ENCODE assay signal across 28 mouse cellular contexts in genomic region chr10:28542754-28543153, GRCm38 (mm10).
A peak's percentile ranks its signal among the peaks of the same experiment; 100 is the strongest.
DNase-seq lines count a peak whose midpoint lies in the region; ATAC-seq and TF ChIP-seq lines count a peak whose summit lies in the region.
"Had no signal": no experiment of that assay in that cellular context is flagged by ENCODE, and none has a peak within 500 bp of the region (broad histone marks: within the 10 kb centered on the region; RNA-seq: fewer than 3 reads in every experiment).

No protein-coding gene starts in this region.

- no peak overlapping the region for H3K4me2 ChIP-seq in heart, embryonic 12.5 days
- H3K4me2 ChIP-seq in intestine, embryonic 15.5 days (replicated peaks): no peak overlapping the region
- H3K4me2 ChIP-seq in intestine, postnatal 0 days (replicated peaks; ENCODE audit: low read depth): no peak overlapping the region
- no peak overlapping the region for H3K4me2 ChIP-seq in stomach, postnatal 0 days (replicated peaks; ENCODE audit: low read depth)
- H3K4me2 ChIP-seq in kidney, embryonic 16.5 days (replicated peaks; ENCODE audit: low read depth, low read length): no peak overlapping the region
- H3K4me2 ChIP-seq: embryonic facial prominence, embryonic 13.5 days; hindbrain, embryonic 13.5 days had no signal

- H3K4me1 ChIP-seq in heart, embryonic 12.5 days (replicated peaks): no peaks in the 10 kb centered on the region
- no peaks in the 10 kb centered on the region for H3K4me1 ChIP-seq in intestine, embryonic 15.5 days (replicated peaks)
- no peaks in the 10 kb centered on the region for H3K4me1 ChIP-seq in intestine, postnatal 0 days (replicated peaks; ENCODE audit: control insufficient read depth, insufficient read depth, low read length)
- H3K4me1 ChIP-seq in stomach, postnatal 0 days (replicated peaks; ENCODE audit: control insufficient read depth, insufficient read depth): no peaks in the 10 kb centered on the region
- no peaks in the 10 kb centered on the region for H3K4me1 ChIP-seq in kidney, embryonic 16.5 days (ENCODE audit: insufficient read depth, low read length)
- H3K4me1 ChIP-seq: embryonic facial prominence, embryonic 10.5 days; embryonic facial prominence, embryonic 13.5 days; forebrain, embryonic 10.5 days; heart, embryonic 10.5 days; hindbrain, embryonic 10.5 days; hindbrain, embryonic 13.5 days had no signal

- H3K36me3 ChIP-seq in heart, embryonic 12.5 days: no peaks in the 10 kb centered on the region
- no peaks in the 10 kb centered on the region for H3K36me3 ChIP-seq in intestine, embryonic 15.5 days
- H3K36me3 ChIP-seq in intestine, postnatal 0 days (ENCODE audit: control insufficient read depth, insufficient read depth): no peaks in the 10 kb centered on the region
- no peaks in the 10 kb centered on the region for H3K36me3 ChIP-seq in stomach, postnatal 0 days (ENCODE audit: control insufficient read depth, insufficient read depth, low read length)
- no peaks in the 10 kb centered on the region for H3K36me3 ChIP-seq in kidney, embryonic 16.5 days (ENCODE audit: insufficient read depth, low read length)
- H3K36me3 ChIP-seq: embryonic facial prominence, embryonic 10.5 days; embryonic facial prominence, embryonic 13.5 days; forebrain, embryonic 10.5 days; heart, embryonic 10.5 days; hindbrain, embryonic 10.5 days; hindbrain, embryonic 13.5 days had no signal

- H3K27ac ChIP-seq in heart, embryonic 12.5 days (ENCODE audit: poor library complexity, severe bottlenecking): no peak overlapping the region
- no peak overlapping the region for H3K27ac ChIP-seq in intestine, embryonic 15.5 days
- H3K27ac ChIP-seq in intestine, postnatal 0 days (ENCODE audit: low read depth, low read length): no peak overlapping the region
- H3K27ac ChIP-seq in stomach, postnatal 0 days (replicated peaks): no peak overlapping the region
- no peak overlapping the region for H3K27ac ChIP-seq in kidney, embryonic 16.5 days (ENCODE audit: low read length)
- H3K27ac ChIP-seq: embryonic facial prominence, embryonic 10.5 days; embryonic facial prominence, embryonic 13.5 days; forebrain, embryonic 10.5 days; gastrocnemius, adult 2 months; heart, adult 2 months; heart, embryonic 10.5 days; hindbrain, embryonic 10.5 days; hindbrain, embryonic 13.5 days had no signal

- H3K9ac ChIP-seq in heart, embryonic 12.5 days: no peak overlapping the region
- H3K9ac ChIP-seq in intestine, embryonic 15.5 days: no peak overlapping the region
- no peak overlapping the region for H3K9ac ChIP-seq in intestine, postnatal 0 days (ENCODE audit: low read depth, low read length)
- H3K9ac ChIP-seq in stomach, postnatal 0 days (ENCODE audit: low read length): no peak overlapping the region
- no peak overlapping the region for H3K9ac ChIP-seq in kidney, embryonic 16.5 days (replicated peaks; ENCODE audit: low read length)
- H3K9ac ChIP-seq: embryonic facial prominence, embryonic 13.5 days; forebrain, postnatal 0 days; hindbrain, embryonic 13.5 days had no signal

- TF ChIP-seq EP300 in stomach, postnatal 0 days (optimal IDR thresholded peaks at IDR 0.05): no peak

- H3K9me3 ChIP-seq in heart, embryonic 12.5 days (replicated peaks): no peaks in the 10 kb centered on the region
- no peaks in the 10 kb centered on the region for H3K9me3 ChIP-seq in intestine, embryonic 15.5 days
- H3K9me3 ChIP-seq in intestine, postnatal 0 days (ENCODE audit: control insufficient read depth): no peaks in the 10 kb centered on the region
- no peaks in the 10 kb centered on the region for H3K9me3 ChIP-seq in stomach, postnatal 0 days (ENCODE audit: control insufficient read depth, low read length)
- no peaks in the 10 kb centered on the region for H3K9me3 ChIP-seq in kidney, embryonic 16.5 days (ENCODE audit: low read length)
- H3K9me3 ChIP-seq: embryonic facial prominence, embryonic 10.5 days; embryonic facial prominence, embryonic 13.5 days; forebrain, embryonic 10.5 days; heart, embryonic 10.5 days; hindbrain, embryonic 10.5 days; hindbrain, embryonic 13.5 days had no signal

- 70% methylated on average over 1 of the region's 1 CpGs for WGBS in heart, embryonic 12.5 days
- WGBS in intestine, embryonic 15.5 days: 71% methylated on average over 1 of the region's 1 CpGs
- WGBS in intestine, postnatal 0 days: 65% methylated on average over 1 of the region's 1 CpGs
- 48% methylated on average over 1 of the region's 1 CpGs for WGBS in stomach, postnatal 0 days
- 69% methylated on average over 1 of the region's 1 CpGs for WGBS in kidney, embryonic 16.5 days

- no peaks in the 10 kb centered on the region for H3K27me3 ChIP-seq in heart, embryonic 12.5 days (replicated peaks)
- H3K27me3 ChIP-seq in intestine, embryonic 15.5 days (replicated peaks): no peaks in the 10 kb centered on the region
- H3K27me3 ChIP-seq in intestine, postnatal 0 days (replicated peaks; ENCODE audit: control insufficient read depth, insufficient read depth, low read length): no peaks in the 10 kb centered on the region
- no peaks in the 10 kb centered on the region for H3K27me3 ChIP-seq in stomach, postnatal 0 days (ENCODE audit: control insufficient read depth, insufficient read depth, low read length)
- H3K27me3 ChIP-seq in kidney, embryonic 16.5 days (ENCODE audit: insufficient read depth, low read length): no peaks in the 10 kb centered on the region
- H3K27me3 ChIP-seq: embryonic facial prominence, embryonic 13.5 days; hindbrain, embryonic 13.5 days had no signal

- no peak for TF ChIP-seq CTCF in intestine, postnatal 0 days (IDR thresholded peaks at IDR 0.05; ENCODE audit: low read depth)
- no peak for TF ChIP-seq CTCF in stomach, postnatal 0 days (IDR thresholded peaks at IDR 0.05; ENCODE audit: low read depth)

- no peak for DNase-seq in heart, adult 11 months
- no peak for DNase-seq in stomach, postnatal 0 days (ENCODE audit: low spot score)
- DNase-seq in ovary, postnatal 36 days (ENCODE audit: low spot score): no peak
- DNase-seq: adrenal gland, adult 2 months; adrenal gland, postnatal 14 days; cerebellum, adult 11 months; cerebellum, adult 2 months; cerebellum, adult 9-11 months; cerebellum, postnatal 25 days; forebrain, postnatal 0 days; gastrocnemius, adult 2 months; gastrocnemius, postnatal 14 days; heart, adult 2 months had no signal

- peak; percentile 75 for ATAC-seq in heart, embryonic 12.5 days (ENCODE audit: insufficient number of reproducible peaks, low FRiP score)
- ATAC-seq in intestine, embryonic 15.5 days: 0 out of 2 replicates have a peak, but pooled peaks have one; percentile 23
- no peak for ATAC-seq in intestine, postnatal 0 days
- ATAC-seq in erythroid progenitor cell, adult 5-6 weeks (replicated peaks; ENCODE audit: low FRiP score, poor library complexity, severe bottlenecking): 0 out of 2 replicates have a peak, but pooled peaks have one; percentile 30
- 0 out of 2 replicates have a peak, but pooled peaks have one; percentile 15 for ATAC-seq in stomach, postnatal 0 days (ENCODE audit: low FRiP score, low TSS enrichment)
- ATAC-seq in kidney, embryonic 16.5 days (ENCODE audit: low FRiP score, low TSS enrichment): no peak
- ATAC-seq: forebrain, embryonic 14.5 days; forebrain, postnatal 0 days; hindbrain, embryonic 16.5 days; intestine, embryonic 16.5 days had no signal

- no peak overlapping the region for H3K4me3 ChIP-seq in heart, embryonic 12.5 days
- no peak overlapping the region for H3K4me3 ChIP-seq in intestine, embryonic 15.5 days (replicated peaks)
- H3K4me3 ChIP-seq in intestine, postnatal 0 days (ENCODE audit: low read depth, low read length): no peak overlapping the region
- no peak overlapping the region for H3K4me3 ChIP-seq in stomach, postnatal 0 days (ENCODE audit: low read depth, low read length)
- H3K4me3 ChIP-seq in kidney, embryonic 16.5 days (ENCODE audit: low read length): no peak overlapping the region
- H3K4me3 ChIP-seq: embryonic facial prominence, embryonic 10.5 days; embryonic facial prominence, embryonic 13.5 days; erythroblast, embryonic 14.5 days; forebrain, embryonic 10.5 days; gastrocnemius, adult 2 months; heart, adult 2 months; heart, embryonic 10.5 days; hindbrain, embryonic 10.5 days; hindbrain, embryonic 13.5 days had no signal

Comparison
In these comparisons a context has a peak if more than half of its experiments do, and no peak if none do; other contexts are left out.
1. ATAC-seq: peak in heart, embryonic 12.5 days (single experiment), intestine, embryonic 15.5 days (single experiment), erythroid progenitor cell, adult 5-6 weeks (single experiment) and stomach, postnatal 0 days (single experiment); none in intestine, postnatal 0 days (single experiment) and kidney, embryonic 16.5 days (single experiment).